9 mouse cellular contexts compared by ENCODE assay signal in the genomic region with DNA sequence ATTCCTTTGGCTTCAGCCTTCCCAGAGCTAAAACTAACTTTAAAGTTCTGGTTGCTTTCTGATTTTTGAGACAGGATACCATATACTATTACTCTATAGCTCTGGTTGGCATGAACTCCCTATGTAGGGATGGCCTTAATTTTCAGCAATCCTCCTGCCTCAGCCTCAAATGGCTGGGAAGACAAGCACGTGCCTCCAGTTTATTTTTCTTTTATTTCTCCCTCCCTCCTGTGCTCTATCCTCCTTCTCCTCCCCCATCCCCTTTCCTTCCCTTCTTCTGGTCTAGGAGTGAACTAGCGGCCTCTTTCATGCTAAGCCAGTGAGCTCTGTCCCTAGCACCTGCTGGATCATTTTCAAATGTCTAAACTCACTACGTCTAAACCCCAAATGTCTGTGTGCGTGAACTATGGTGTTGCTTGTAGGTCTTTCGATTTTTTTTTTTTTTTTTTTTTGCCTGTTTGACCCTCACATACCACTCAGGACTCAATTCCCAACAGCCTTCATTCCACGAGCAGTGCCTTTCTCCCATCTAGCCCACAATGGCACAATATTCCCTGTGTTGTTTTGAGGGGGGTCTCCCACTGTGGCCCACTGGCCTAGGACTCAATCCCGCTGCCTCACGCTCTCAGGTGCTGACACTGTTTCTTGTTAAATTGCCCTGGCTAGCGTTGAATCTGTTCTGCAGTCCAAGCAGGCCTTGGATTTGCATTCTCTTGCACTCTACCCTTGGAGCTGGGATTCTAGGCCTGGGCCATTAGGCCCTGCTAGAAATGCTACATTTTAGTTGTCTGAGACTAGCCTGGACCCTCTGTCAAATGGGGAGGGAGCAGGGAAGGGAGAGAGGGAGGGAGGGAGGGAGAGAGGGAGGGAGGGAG. TPM values are rescaled to one million over a fixed set of nuclear protein-coding genes. Genes with fewer than 3 reads are reported as not detected.
DNase-seq lines count a peak whose midpoint lies in the region; ATAC-seq and TF ChIP-seq lines count a peak whose summit lies in the region.
"Had no signal": no experiment of that assay in that cellular context is flagged by ENCODE, and none has a peak within 500 bp of the region (broad histone marks: within the 10 kb centered on the region; RNA-seq: fewer than 3 reads in every experiment).

No protein-coding gene starts in this region.

- H3K4me3 ChIP-seq in kidney, embryonic 15.5 days (replicated peaks): peak overlapping the region; percentile 95
- peak overlapping the region; percentile 76 for H3K4me3 ChIP-seq in cortical plate, adult 2 months (ENCODE audit: insufficient read depth, low read length)
- H3K4me3 ChIP-seq in hindbrain, embryonic 14.5 days (replicated peaks; ENCODE audit: low read length): peak overlapping the region; percentile 60
- peak overlapping the region; percentile 63 for H3K4me3 ChIP-seq in midbrain, embryonic 16.5 days (ENCODE audit: low read depth, low read length)

- peak overlapping the region; percentile 68 for H3K9ac ChIP-seq in kidney, embryonic 15.5 days
- H3K9ac ChIP-seq in hindbrain, embryonic 14.5 days: peak overlapping the region; percentile 59
- H3K9ac ChIP-seq in midbrain, embryonic 16.5 days (ENCODE audit: low read depth, low read length): no peak overlapping the region; the same call in 1 of the 2 replicates

- peaks cover 50% of the 10 kb centered on the region for H3K4me1 ChIP-seq in kidney, embryonic 15.5 days
- no peaks in the 10 kb centered on the region for H3K4me1 ChIP-seq in cortical plate, adult 2 months (ENCODE audit: control insufficient read depth, insufficient read depth, low read length)
- peaks cover 27% of the 10 kb centered on the region for H3K4me1 ChIP-seq in hindbrain, embryonic 14.5 days (replicated peaks; ENCODE audit: control insufficient read depth, insufficient read depth, low read length)
- H3K4me1 ChIP-seq in midbrain, embryonic 16.5 days (ENCODE audit: control insufficient read depth, insufficient read depth, low read length): peaks cover 28% of the 10 kb centered on the region

- H3K36me3 ChIP-seq in kidney, embryonic 15.5 days: no peaks in the 10 kb centered on the region
- H3K36me3 ChIP-seq in hindbrain, embryonic 14.5 days (replicated peaks; ENCODE audit: control insufficient read depth, insufficient read depth): no peaks in the 10 kb centered on the region
- no peaks in the 10 kb centered on the region for H3K36me3 ChIP-seq in midbrain, embryonic 16.5 days (ENCODE audit: control insufficient read depth, insufficient read depth, low read length)

- TF ChIP-seq CTCF in cortical plate, adult 2 months (IDR thresholded peaks at IDR 0.05; ENCODE audit: extremely low read depth, insufficient read depth, low read length): no peak

- peak overlapping the region; percentile 91 for H3K4me2 ChIP-seq in kidney, embryonic 15.5 days
- peak overlapping the region; percentile 80 for H3K4me2 ChIP-seq in hindbrain, embryonic 14.5 days (replicated peaks)
- peak overlapping the region; percentile 70 for H3K4me2 ChIP-seq in midbrain, embryonic 16.5 days (ENCODE audit: low read length)

- peak overlapping the region; percentile 84 for H3K27ac ChIP-seq in kidney, embryonic 15.5 days
- no peak overlapping the region for H3K27ac ChIP-seq in cortical plate, adult 2 months (ENCODE audit: insufficient read depth, low read length)
- no peak overlapping the region for H3K27ac ChIP-seq in hindbrain, embryonic 14.5 days
- H3K27ac ChIP-seq in midbrain, embryonic 16.5 days (ENCODE audit: low read length): peak overlapping the region; percentile 48; the same call in 1 of the 2 replicates

- no peak for DNase-seq in kidney, postnatal 10 days
- DNase-seq in hindbrain, embryonic 14.5 days (ENCODE audit: low spot score): no peak
- DNase-seq in right cerebral cortex, postnatal 36 days (ENCODE audit: low spot score in 2 of 2): no peak
- DNase-seq in spleen, adult 18-20 months: no peak
- DNase-seq: thymus, postnatal 4 days had no signal

- no peaks in the 10 kb centered on the region for H3K9me3 ChIP-seq in kidney, embryonic 15.5 days (replicated peaks)
- H3K9me3 ChIP-seq in hindbrain, embryonic 14.5 days (ENCODE audit: control insufficient read depth, low read length): no peaks in the 10 kb centered on the region
- no peaks in the 10 kb centered on the region for H3K9me3 ChIP-seq in midbrain, embryonic 16.5 days (replicated peaks; ENCODE audit: control insufficient read depth, low read length, poor library complexity, severe bottlenecking)

- 58% methylated on average over 9 of the region's 9 CpGs for WGBS in kidney, embryonic 15.5 days
- WGBS in hindbrain, embryonic 14.5 days: 39% methylated on average over 9 of the region's 9 CpGs
- WGBS in midbrain, embryonic 16.5 days: 43% methylated on average over 9 of the region's 9 CpGs

- no peak for ATAC-seq in kidney, embryonic 15.5 days (replicated peaks; ENCODE audit: low FRiP score)
- no peak for ATAC-seq in hindbrain, embryonic 14.5 days (ENCODE audit: low FRiP score)
- no peak for ATAC-seq in midbrain, embryonic 16.5 days
- no peak for ATAC-seq in activated CD4-positive, CD25-positive, alpha-beta regulatory T cell, adult 4 months

- no peak for TF ChIP-seq POLR2A in cortical plate, adult 2 months (IDR thresholded peaks at IDR 0.05; ENCODE audit: extremely low read depth, insufficient read depth, low read length)

- no peaks in the 10 kb centered on the region for H3K27me3 ChIP-seq in kidney, embryonic 15.5 days
- no peaks in the 10 kb centered on the region for H3K27me3 ChIP-seq in hindbrain, embryonic 14.5 days (ENCODE audit: control insufficient read depth, insufficient read depth, low read length)
- no peaks in the 10 kb centered on the region for H3K27me3 ChIP-seq in midbrain, embryonic 16.5 days (ENCODE audit: control insufficient read depth, insufficient read depth, low read depth, low read length)

RNA-seq across cellular contexts. Expression of a gene that starts 5.0 kb away (rescaled TPM):
- 7.4 and 8.7 TPM in 2 replicates for polyA plus RNA-seq in kidney, embryonic 15.5 days (2015; fragmentation: Nextera tagmentation; extraction: Ambion mirVana)
- polyA plus RNA-seq in cortical plate, adult 2 months (2012; rRNA removed): 32.5 and 34.1 TPM in 2 replicates
- polyA plus RNA-seq in hindbrain, embryonic 14.5 days (2014; fragmentation: Nextera tagmentation; extraction: Ambion mirVana): 18.6 and 24.3 TPM in 2 replicates
- 15.7 and 20.4 TPM in 2 replicates for polyA plus RNA-seq in midbrain, embryonic 16.5 days (2015; fragmentation: Nextera tagmentation; extraction: Ambion mirVana)
- 1 to 10 TPM; 2.1 to 2.4 TPM for polyA plus RNA-seq in activated CD4-positive, CD25-positive, alpha-beta regulatory T cell, adult 4 months (2017; shearing (Covaris generic))

RNA-seq across cellular contexts. Expression of a gene that starts 6.1 kb away (rescaled TPM):
- polyA plus RNA-seq in kidney, embryonic 15.5 days (2015; fragmentation: Nextera tagmentation; extraction: Ambion mirVana): 60.8 and 64.3 TPM in 2 replicates
- 20.6 and 21.4 TPM in 2 replicates for polyA plus RNA-seq in cortical plate, adult 2 months (2012; rRNA removed)
- 40.3 and 40.7 TPM in 2 replicates for polyA plus RNA-seq in hindbrain, embryonic 14.5 days (2014; fragmentation: Nextera tagmentation; extraction: Ambion mirVana)
- 41.2 and 44.0 TPM in 2 replicates for polyA plus RNA-seq in midbrain, embryonic 16.5 days (2015; fragmentation: Nextera tagmentation; extraction: Ambion mirVana)
- polyA plus RNA-seq in activated CD4-positive, CD25-positive, alpha-beta regulatory T cell, adult 4 months (2017; shearing (Covaris generic)): 1 to 10 TPM; 4.4 to 7.1 TPM

RNA-seq across cellular contexts. Expression of a gene that starts 19.0 kb away (rescaled TPM):
- polyA plus RNA-seq in kidney, embryonic 15.5 days (2015; fragmentation: Nextera tagmentation; extraction: Ambion mirVana): 164 and 175 TPM in 2 replicates
- polyA plus RNA-seq in cortical plate, adult 2 months (2012; rRNA removed): 0.57 and 1.2 TPM in 2 replicates
- polyA plus RNA-seq in hindbrain, embryonic 14.5 days (2014; fragmentation: Nextera tagmentation; extraction: Ambion mirVana): 17.0 and 22.0 TPM in 2 replicates
- 12.6 and 15.4 TPM in 2 replicates for polyA plus RNA-seq in midbrain, embryonic 16.5 days (2015; fragmentation: Nextera tagmentation; extraction: Ambion mirVana)
- 10 to 100 TPM; 24.3 to 33.5 TPM for polyA plus RNA-seq in activated CD4-positive, CD25-positive, alpha-beta regulatory T cell, adult 4 months (2017; shearing (Covaris generic))

RNA-seq across cellular contexts. Expression of a gene that starts 23.8 kb away (rescaled TPM):
- 83.5 and 101 TPM in 2 replicates for polyA plus RNA-seq in kidney, embryonic 15.5 days (2015; fragmentation: Nextera tagmentation; extraction: Ambion mirVana)
- 1,153 and 1,156 TPM in 2 replicates for polyA plus RNA-seq in cortical plate, adult 2 months (2012; rRNA removed)
- polyA plus RNA-seq in hindbrain, embryonic 14.5 days (2014; fragmentation: Nextera tagmentation; extraction: Ambion mirVana): 324 and 368 TPM in 2 replicates
- polyA plus RNA-seq in midbrain, embryonic 16.5 days (2015; fragmentation: Nextera tagmentation; extraction: Ambion mirVana): 335 and 438 TPM in 2 replicates
- 10 to 100 TPM; 27.6 to 27.9 TPM for polyA plus RNA-seq in activated CD4-positive, CD25-positive, alpha-beta regulatory T cell, adult 4 months (2017; shearing (Covaris generic))

RNA-seq across cellular contexts. Expression of a gene that starts 30.5 kb away (rescaled TPM):
- 12.1 and 13.7 TPM in 2 replicates for polyA plus RNA-seq in kidney, embryonic 15.5 days (2015; fragmentation: Nextera tagmentation; extraction: Ambion mirVana)
- polyA plus RNA-seq in cortical plate, adult 2 months (2012; rRNA removed): 48.3 and 57.6 TPM in 2 replicates
- polyA plus RNA-seq in hindbrain, embryonic 14.5 days (2014; fragmentation: Nextera tagmentation; extraction: Ambion mirVana): 9.6 and 10.1 TPM in 2 replicates
- polyA plus RNA-seq in midbrain, embryonic 16.5 days (2015; fragmentation: Nextera tagmentation; extraction: Ambion mirVana): 12.4 TPM in 2 replicates
- polyA plus RNA-seq in activated CD4-positive, CD25-positive, alpha-beta regulatory T cell, adult 4 months (2017; shearing (Covaris generic)): 1 to 10 TPM; 4.5 to 6.7 TPM

Comparison
In these comparisons a context has a peak if more than half of its experiments do, and no peak if none do; other contexts are left out.
1. H3K27ac ChIP-seq: peak in kidney, embryonic 15.5 days (single experiment) and midbrain, embryonic 16.5 days (single experiment); none in cortical plate, adult 2 months (single experiment) and hindbrain, embryonic 14.5 days (single experiment).
2. Peak in every context shown above with its lines, with median percentiles within 50 percentile points of each other: H3K4me2 ChIP-seq and H3K4me3 ChIP-seq.